Mouse (Mus musculus) olfactory bulb, adult 2 months (tissue): ENCODE results near the gene Wee2. TPM values are rescaled to one million over a fixed set of nuclear protein-coding genes. Genes with fewer than 3 reads are reported as not detected.

Experiments used
- H3K27ac ChIP-seq: fragments of 200-500 bp; 2 replicates; pipeline ENCODE4 v1.5.1; 2012; ENCODE audit warnings: low read depth, low read length; ENCODE audit not compliant: insufficient read depth
- H3K4me1 ChIP-seq: fragments of 200-500 bp; 2 replicates; pipeline ENCODE4 v1.6.1; 2012; ENCODE audit warnings: low read length; ENCODE audit not compliant: control insufficient read depth, insufficient read depth
- H3K4me3 ChIP-seq: fragments of 200-500 bp; 2 replicates; pipeline ENCODE4 v1.5.1; 2012; ENCODE audit warnings: mild to moderate bottlenecking, low read depth, low read length, moderate library complexity; ENCODE audit not compliant: insufficient read depth
- CTCF ChIP-seq: fragments of 200-500 bp; IDR thresholded peaks from 2 replicates; pipeline ENCODE4 v1.5.1; 2012; ENCODE audit warnings: low read depth, mild to moderate bottlenecking, low read length, moderate library complexity; ENCODE audit not compliant: insufficient read depth
- POLR2A ChIP-seq: fragments of 200-500 bp; IDR thresholded peaks from 2 replicates; pipeline ENCODE4 v1.6.1; 2012; ENCODE audit warnings: mild to moderate bottlenecking, low read depth, low read length, moderate library complexity; ENCODE audit not compliant: insufficient read depth
- WGBS: fragments of 180-500 bp; shearing (Covaris S2); methylation state at CpG from one replicate; pipeline ENCODE4 v1.1.7; 2018; 5-methylcytosine and 5-hydroxymethylcytosine counted together
- polyA plus RNA-seq: library from polyadenylated mRNA; stranded (reverse); fragments of >200 nt; gene quantifications from 2 replicates; pipeline ENCODE4 v1.2.4, GENCODE M21; 2012; ENCODE audit warnings: low replicate concordance; ENCODE audit not compliant: missing spikeins, insufficient read depth, insufficient read length

The Wee2 gene
- polyA plus RNA-seq = not detected in 2 replicates

- Histone ChIP-seq H3K4me3 (no peak within 1 kb of the TSS), H3K27ac (no peak within 1 kb of the TSS), H3K4me1 (no peaks in the 10 kb centered on the region; the same call in 1 of the 2 replicates)
- 83% methylated on average over 5 of the region's 5 CpGs for WGBS
- TF ChIP-seq CTCF (no peak), POLR2A (no peak)
Measured at GRCm38 (mm10) chr6:40438936-40439335, at the start of gene Wee2. Gene Wee2 (plus strand): TSS chr6:40439088.

DNA sequence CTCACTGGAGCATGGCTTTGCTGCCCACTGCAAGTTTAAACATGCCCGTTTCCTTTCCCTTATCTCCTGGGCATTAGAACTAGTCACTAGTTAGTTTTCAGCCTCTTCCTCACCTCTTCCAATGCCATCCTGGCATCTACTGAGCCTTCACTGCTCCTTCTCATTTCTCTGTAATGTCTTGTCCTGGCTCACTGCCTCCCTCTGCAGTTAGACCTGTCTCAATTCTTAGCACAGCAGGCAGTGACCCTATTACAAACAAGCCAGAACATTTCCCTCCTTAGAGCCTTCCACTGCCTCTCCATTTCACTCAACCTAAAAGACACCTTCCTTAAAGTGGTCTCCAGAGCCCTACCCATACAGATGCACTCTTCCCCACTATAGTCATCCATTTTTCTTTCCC is 47.9 kb upstream of the Wee2 start:
- no peak overlapping the region for H3K27ac ChIP-seq
- 91% methylated on average over 1 of the region's 1 CpGs for WGBS
- TF ChIP-seq CTCF = no peak
- no peak for TF ChIP-seq POLR2A
- 0 out of 2 replicates have a peak, but pooled peaks cover 2% of the 10 kb centered on the region for H3K4me1 ChIP-seq
- H3K4me3 ChIP-seq = no peak overlapping the region

GRCm38 (mm10) chr6:40393213-40393612 is 45.7 kb upstream of the Wee2 start:
- H3K4me1 ChIP-seq = 0 out of 2 replicates have a peak, but pooled peaks cover 2% of the 10 kb centered on the region
- no peak overlapping the region for H3K27ac ChIP-seq
- H3K4me3 ChIP-seq = no peak overlapping the region
- TF ChIP-seq POLR2A (no peak), CTCF (no peak)
- 9% methylated on average over 3 of the region's 3 CpGs for WGBS

DNA sequence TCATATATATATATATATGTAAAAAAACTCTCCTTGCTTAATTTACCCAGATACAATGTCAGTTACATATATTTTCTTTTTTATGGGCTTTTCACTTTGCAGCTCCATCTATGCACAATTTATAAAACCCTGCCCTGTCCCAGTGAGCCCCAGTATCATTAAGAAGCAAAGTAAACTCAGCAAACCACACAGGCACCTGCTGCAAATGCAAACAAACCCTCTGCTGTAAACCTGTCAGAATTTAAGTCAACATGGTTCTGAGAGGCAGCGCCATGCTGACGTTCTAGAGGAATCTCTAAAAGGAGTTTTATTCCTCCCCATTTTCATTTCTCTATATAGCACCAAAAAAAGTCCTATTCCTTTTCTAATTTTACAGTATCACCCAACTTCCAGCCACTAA is 36.9 kb upstream of the Wee2 start:
- 94% methylated on average over 2 of the region's 2 CpGs for WGBS
- no peak overlapping the region for H3K4me3 ChIP-seq

GRCm38 (mm10) chr6:40403640-40404285 is 35.1 kb upstream of the Wee2 start:
- TF ChIP-seq POLR2A = no peak
- TF ChIP-seq CTCF = no peak
- WGBS = 92% methylated on average over 4 of the region's 4 CpGs
- Histone ChIP-seq H3K27ac (no peak overlapping the region), H3K4me3 (no peak overlapping the region), H3K4me1 (no peaks in the 10 kb centered on the region)

More for the DNA sequence above, 36.9 kb upstream of the Wee2 start:
- TF ChIP-seq POLR2A (no peak), CTCF (no peak)
- Histone ChIP-seq H3K4me1 (no peaks in the 10 kb centered on the region), H3K27ac (no peak overlapping the region)

DNA sequence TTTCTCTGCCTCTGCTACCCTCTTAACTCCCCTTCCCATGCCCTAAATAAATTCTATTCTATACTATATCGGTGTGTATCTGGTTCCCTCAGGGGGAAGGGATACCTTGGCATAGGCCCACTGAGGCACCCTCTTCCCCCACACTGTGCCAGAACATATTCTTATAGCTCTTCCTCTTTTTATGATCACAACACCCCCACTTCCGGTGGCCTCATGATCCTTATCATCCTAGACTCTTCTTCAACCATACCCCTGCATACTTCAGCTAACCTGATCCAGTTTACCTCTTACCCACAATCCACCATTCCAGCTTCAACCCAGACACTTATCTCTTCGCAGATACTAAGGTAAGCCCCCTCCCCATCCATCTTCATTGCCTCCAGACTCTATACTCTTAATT is 27.8 kb upstream of the Wee2 start:
- 95% methylated on average over 3 of the region's 3 CpGs for WGBS
- Histone ChIP-seq H3K4me3 (no peak overlapping the region), H3K4me1 (peaks cover 4% of the 10 kb centered on the region; the same call in 1 of the 2 replicates), H3K27ac (no peak overlapping the region)
- TF ChIP-seq CTCF (no peak), POLR2A (no peak)

DNA sequence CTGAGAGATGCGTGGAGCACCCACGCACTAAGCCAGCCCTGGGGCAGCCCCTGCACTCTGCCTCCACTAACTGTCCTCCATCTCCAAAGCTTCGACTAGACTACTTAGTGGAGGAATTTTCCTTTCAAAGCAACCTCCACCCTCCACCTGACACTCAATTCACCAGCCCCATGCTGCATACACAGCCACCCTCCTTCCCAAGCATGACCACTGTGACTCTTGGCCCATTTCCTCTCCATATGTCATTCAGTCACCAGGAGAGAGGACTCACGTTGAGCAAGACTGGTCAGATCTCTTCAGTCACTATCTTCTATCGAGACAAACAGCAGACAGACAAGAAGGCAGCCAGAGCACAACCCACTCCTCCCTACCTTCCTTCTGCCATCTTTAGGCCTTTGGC is 25.8 kb upstream of the Wee2 start:
- Histone ChIP-seq H3K4me1 (peaks cover 4% of the 10 kb centered on the region; the same call in 1 of the 2 replicates), H3K4me3 (no peak overlapping the region), H3K27ac (no peak overlapping the region)
- 93% methylated on average over 5 of the region's 5 CpGs for WGBS
- no peak for TF ChIP-seq POLR2A
- TF ChIP-seq CTCF = no peak

GRCm38 (mm10) chr6:40413565-40413964 is 25.3 kb upstream of the Wee2 start:
- WGBS = 92% methylated on average over 3 of the region's 3 CpGs

GRCm38 (mm10) chr6:40415799-40416198 is 23.1 kb upstream of the Wee2 start:
- H3K4me1 ChIP-seq = peaks cover 4% of the 10 kb centered on the region; the same call in 1 of the 2 replicates
- TF ChIP-seq POLR2A (no peak), CTCF (no peak)
- 44% methylated on average over 5 of the region's 5 CpGs for WGBS
- H3K4me3 ChIP-seq = no peak overlapping the region
- no peak overlapping the region for H3K27ac ChIP-seq

More at GRCm38 (mm10) chr6:40413565-40413964, 25.3 kb upstream of the Wee2 start:
- peaks cover 4% of the 10 kb centered on the region; the same call in 1 of the 2 replicates for H3K4me1 ChIP-seq
- H3K4me3 ChIP-seq = no peak overlapping the region
- no peak overlapping the region for H3K27ac ChIP-seq
- no peak for TF ChIP-seq CTCF
- TF ChIP-seq POLR2A = no peak
